Mouse (Mus musculus): ENCODE measurements around the gene Umodl1.

Umodl1 gene

GRCm38 (mm10) chr17:30954340-30954739 is at the start of gene Umodl1:
Gene Umodl1 (plus strand): TSS chr17:30954640.
- DNase-seq (ENCODE audit: low read depth, low spot score): no peak

GRCm38 (mm10) chr17:30907577-30907976 is 46.9 kb upstream of the Umodl1 start:
- no peak for DNase-seq (ENCODE audit: low read depth, low spot score)

- DNase-seq (ENCODE audit: low read depth, low spot score): no peak
Observed at GRCm38 (mm10) chr17:30910866-30911731, 43.3 kb upstream of the Umodl1 start.

GRCm38 (mm10) chr17:30911732-30912088 is 42.7 kb upstream of the Umodl1 start:
- no peak for DNase-seq (ENCODE audit: low read depth, low spot score)

- no peak for DNase-seq (ENCODE audit: low read depth, low spot score)
Observed at GRCm38 (mm10) chr17:30912536-30912935, 41.9 kb upstream of the Umodl1 start.

GRCm38 (mm10) chr17:30914264-30914663 is 40.2 kb upstream of the Umodl1 start:
- DNase-seq (ENCODE audit: low read depth, low spot score): no peak

GRCm38 (mm10) chr17:30923566-30923965 is 30.9 kb upstream of the Umodl1 start:
- DNase-seq (ENCODE audit: low read depth, low spot score): no peak

- no peak for DNase-seq (ENCODE audit: low read depth, low spot score)
Observed at GRCm38 (mm10) chr17:30930827-30931226, 23.6 kb upstream of the Umodl1 start.

- no peak for DNase-seq (ENCODE audit: low read depth, low spot score)
Observed at GRCm38 (mm10) chr17:30932836-30933235, 21.6 kb upstream of the Umodl1 start.

GRCm38 (mm10) chr17:30935301-30935700 is 19.1 kb upstream of the Umodl1 start:
- DNase-seq (ENCODE audit: low read depth, low spot score): no peak

- DNase-seq (ENCODE audit: low read depth, low spot score): no peak
Observed at GRCm38 (mm10) chr17:30938554-30938953, 15.9 kb upstream of the Umodl1 start.

GRCm38 (mm10) chr17:30948382-30948781 is 6.1 kb upstream of the Umodl1 start:
- no peak for DNase-seq (ENCODE audit: low read depth, low spot score)

- DNase-seq (ENCODE audit: low read depth, low spot score): peak; percentile 32
Observed at GRCm38 (mm10) chr17:30950780-30951179, 3.7 kb upstream of the Umodl1 start.

GRCm38 (mm10) chr17:30951600-30951999 is 2.8 kb upstream of the Umodl1 start:
- no peak for DNase-seq (ENCODE audit: low read depth, low spot score)

GRCm38 (mm10) chr17:30961936-30962592 is 7.6 kb downstream of the Umodl1 start:
- DNase-seq (ENCODE audit: low read depth, low spot score): no peak

GRCm38 (mm10) chr17:30962880-30963279 is 8.4 kb downstream of the Umodl1 start:
- DNase-seq (ENCODE audit: low read depth, low spot score): no peak

GRCm38 (mm10) chr17:30969983-30970382 is 15.5 kb downstream of the Umodl1 start:
- DNase-seq (ENCODE audit: low read depth, low spot score): no peak

- no peak for DNase-seq (ENCODE audit: low read depth, low spot score)
Observed at GRCm38 (mm10) chr17:30971877-30972276, 17.4 kb downstream of the Umodl1 start.

- no peak for DNase-seq (ENCODE audit: low read depth, low spot score)
Observed at GRCm38 (mm10) chr17:30973332-30973731, 18.9 kb downstream of the Umodl1 start.

GRCm38 (mm10) chr17:30977290-30977689 is 22.9 kb downstream of the Umodl1 start:
- peak; percentile 12 for DNase-seq (ENCODE audit: low read depth, low spot score)

- no peak for DNase-seq (ENCODE audit: low read depth, low spot score)
Observed at GRCm38 (mm10) chr17:30978556-30978955, 24.1 kb downstream of the Umodl1 start.

- DNase-seq (ENCODE audit: low read depth, low spot score): no peak
Observed at GRCm38 (mm10) chr17:30983521-30983920, 29.1 kb downstream of the Umodl1 start.

- DNase-seq (ENCODE audit: low read depth, low spot score): no peak
Observed at GRCm38 (mm10) chr17:30990254-30990653, 35.8 kb downstream of the Umodl1 start.

Measured in brain, embryonic 18.5 days (tissue).